Mouse (Mus musculus): ENCODE results near the gene Prg2.

The Prg2 gene

GRCm38 (mm10) chr2:85033121-85033520 is 52.9 kb downstream of the Prg2 start:
- DNase-seq: no peak

All from cerebellum, postnatal 10 days (tissue).